Mouse (Mus musculus): ENCODE measurements around the gene Trpm4. TPM values are rescaled to one million over a fixed set of nuclear protein-coding genes. Genes with fewer than 3 reads are reported as not detected.
A peak's percentile ranks its signal among the peaks of the same experiment; 100 is the strongest.

The Trpm4 gene
- polyA plus RNA-seq, 1 experiment, result 12.8 TPM

- Histone ChIP-seq H3K4me3 (ENCODE audit: insufficient read depth, low read length) (no peak overlapping the region), H3K27ac (ENCODE audit: insufficient read depth, low read length) (no peak overlapping the region), H3K4me1 (ENCODE audit: control insufficient read depth, insufficient read depth, low read length) (no peaks in the 10 kb centered on the region)
- TF ChIP-seq CTCF (IDR thresholded peaks at IDR 0.05; ENCODE audit: borderline replicate concordance, insufficient read depth, low read length), result no peak
- TF ChIP-seq POLR2A (IDR thresholded peaks at IDR 0.05; ENCODE audit: low read depth, low read length), result no peak
Observed at GRCm38 (mm10) chr7:45322245-45322644, 11.3 kb downstream of the Trpm4 start.

GRCm38 (mm10) chr7:45316536-45316935 lies 17.0 kb downstream of the Trpm4 start:
- peaks cover 13% of the 10 kb centered on the region for H3K4me1 ChIP-seq (ENCODE audit: control insufficient read depth, insufficient read depth, low read length)
- no peak overlapping the region for H3K4me3 ChIP-seq (ENCODE audit: insufficient read depth, low read length)
- H3K27ac ChIP-seq (ENCODE audit: insufficient read depth, low read length), result no peak overlapping the region
- TF ChIP-seq POLR2A (IDR thresholded peaks at IDR 0.05; ENCODE audit: low read depth, low read length) (no peak), CTCF (IDR thresholded peaks at IDR 0.05; ENCODE audit: borderline replicate concordance, insufficient read depth, low read length) (no peak)

GRCm38 (mm10) chr7:45315182-45315701 lies 18.3 kb downstream of the Trpm4 start:
- Histone ChIP-seq H3K27ac (ENCODE audit: insufficient read depth, low read length) (no peak overlapping the region), H3K4me3 (ENCODE audit: insufficient read depth, low read length) (no peak overlapping the region), H3K4me1 (ENCODE audit: control insufficient read depth, insufficient read depth, low read length) (peaks cover 13% of the 10 kb centered on the region)
- no peak for TF ChIP-seq POLR2A (IDR thresholded peaks at IDR 0.05; ENCODE audit: low read depth, low read length)
- no peak for TF ChIP-seq CTCF (IDR thresholded peaks at IDR 0.05; ENCODE audit: borderline replicate concordance, insufficient read depth, low read length)

GRCm38 (mm10) chr7:45313495-45313894 lies 20.1 kb downstream of the Trpm4 start:
- Histone ChIP-seq H3K4me1 (ENCODE audit: control insufficient read depth, insufficient read depth, low read length) (peaks cover 13% of the 10 kb centered on the region), H3K27ac (ENCODE audit: insufficient read depth, low read length) (no peak overlapping the region)
- no peak for TF ChIP-seq CTCF (IDR thresholded peaks at IDR 0.05; ENCODE audit: borderline replicate concordance, insufficient read depth, low read length)
- TF ChIP-seq POLR2A (IDR thresholded peaks at IDR 0.05; ENCODE audit: low read depth, low read length), result no peak

GRCm38 (mm10) chr7:45312686-45313453 lies 20.7 kb downstream of the Trpm4 start:
- no peak overlapping the region for H3K4me3 ChIP-seq (ENCODE audit: insufficient read depth, low read length)
- H3K4me1 ChIP-seq (ENCODE audit: control insufficient read depth, insufficient read depth, low read length), result peaks cover 13% of the 10 kb centered on the region
- TF ChIP-seq POLR2A (IDR thresholded peaks at IDR 0.05; ENCODE audit: low read depth, low read length) (no peak), CTCF (IDR thresholded peaks at IDR 0.05; ENCODE audit: borderline replicate concordance, insufficient read depth, low read length) (no peak)
- H3K27ac ChIP-seq (ENCODE audit: insufficient read depth, low read length), result no peak overlapping the region

More at GRCm38 (mm10) chr7:45313495-45313894, 20.1 kb downstream of the Trpm4 start:
- H3K4me3 ChIP-seq (ENCODE audit: insufficient read depth, low read length), result no peak overlapping the region

- TF ChIP-seq CTCF (IDR thresholded peaks at IDR 0.05; ENCODE audit: borderline replicate concordance, insufficient read depth, low read length) (no peak), POLR2A (IDR thresholded peaks at IDR 0.05; ENCODE audit: low read depth, low read length) (no peak)
- H3K4me1 ChIP-seq (ENCODE audit: control insufficient read depth, insufficient read depth, low read length), result peaks cover 13% of the 10 kb centered on the region
- H3K4me3 ChIP-seq (ENCODE audit: insufficient read depth, low read length), result no peak overlapping the region
- H3K27ac ChIP-seq (ENCODE audit: insufficient read depth, low read length), result no peak overlapping the region
Observed at GRCm38 (mm10) chr7:45312023-45312422, 21.6 kb downstream of the Trpm4 start.

GRCm38 (mm10) chr7:45309455-45309854 lies 24.1 kb downstream of the Trpm4 start:
- Histone ChIP-seq H3K4me3 (ENCODE audit: insufficient read depth, low read length) (no peak overlapping the region), H3K27ac (ENCODE audit: insufficient read depth, low read length) (no peak overlapping the region), H3K4me1 (ENCODE audit: control insufficient read depth, insufficient read depth, low read length) (peaks cover 13% of the 10 kb centered on the region)
- TF ChIP-seq POLR2A (IDR thresholded peaks at IDR 0.05; ENCODE audit: low read depth, low read length) (no peak), CTCF (IDR thresholded peaks at IDR 0.05; ENCODE audit: borderline replicate concordance, insufficient read depth, low read length) (peak; percentile 52; the same call in 1 of the 2 replicates)

GRCm38 (mm10) chr7:45308551-45309240 lies 24.9 kb downstream of the Trpm4 start:
- Histone ChIP-seq H3K4me3 (ENCODE audit: insufficient read depth, low read length) (no peak overlapping the region), H3K4me1 (ENCODE audit: control insufficient read depth, insufficient read depth, low read length) (peaks cover 10% of the 10 kb centered on the region), H3K27ac (ENCODE audit: insufficient read depth, low read length) (no peak overlapping the region)
- TF ChIP-seq POLR2A (IDR thresholded peaks at IDR 0.05; ENCODE audit: low read depth, low read length) (no peak), CTCF (IDR thresholded peaks at IDR 0.05; ENCODE audit: borderline replicate concordance, insufficient read depth, low read length) (no peak)

GRCm38 (mm10) chr7:45305275-45305674 lies 28.3 kb downstream of the Trpm4 start:
- TF ChIP-seq CTCF (IDR thresholded peaks at IDR 0.05; ENCODE audit: borderline replicate concordance, insufficient read depth, low read length), result peak; percentile 78
- TF ChIP-seq POLR2A (IDR thresholded peaks at IDR 0.05; ENCODE audit: low read depth, low read length), result no peak
- no peaks in the 10 kb centered on the region for H3K4me1 ChIP-seq (ENCODE audit: control insufficient read depth, insufficient read depth, low read length)
- no peak overlapping the region for H3K27ac ChIP-seq (ENCODE audit: insufficient read depth, low read length)
- H3K4me3 ChIP-seq (ENCODE audit: insufficient read depth, low read length), result no peak overlapping the region

GRCm38 (mm10) chr7:45304869-45305268 lies 28.7 kb downstream of the Trpm4 start:
- H3K27ac ChIP-seq (ENCODE audit: insufficient read depth, low read length), result no peak overlapping the region
- TF ChIP-seq POLR2A (IDR thresholded peaks at IDR 0.05; ENCODE audit: low read depth, low read length), result no peak
- TF ChIP-seq CTCF (IDR thresholded peaks at IDR 0.05; ENCODE audit: borderline replicate concordance, insufficient read depth, low read length), result no peak
- no peaks in the 10 kb centered on the region for H3K4me1 ChIP-seq (ENCODE audit: control insufficient read depth, insufficient read depth, low read length)
- no peak overlapping the region for H3K4me3 ChIP-seq (ENCODE audit: insufficient read depth, low read length)
